In the genomic region with DNA sequence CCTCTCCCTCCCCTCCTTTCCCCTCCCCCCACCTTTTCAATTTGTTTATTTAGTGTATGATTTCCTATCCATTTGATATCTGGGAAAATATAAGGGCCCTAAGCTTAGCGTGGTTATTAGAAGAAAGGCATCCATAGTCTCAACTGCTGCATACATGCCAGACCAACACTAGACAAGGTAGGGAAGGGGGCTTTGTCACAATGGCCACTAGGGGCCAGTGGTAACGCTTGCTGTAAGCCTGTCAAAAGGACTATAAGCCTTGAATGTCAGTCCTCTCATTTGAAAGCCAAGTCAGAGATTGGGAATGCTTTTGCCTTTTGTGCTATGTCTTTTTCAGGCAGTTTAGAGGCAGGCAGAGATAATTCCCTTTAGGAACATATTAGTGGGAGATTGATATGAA, we compare ENCODE assay signal across 10 mouse cellular contexts. TPM values are rescaled to one million over a fixed set of nuclear protein-coding genes. Genes with fewer than 3 reads are reported as not detected.
DNase-seq lines count a peak whose midpoint lies in the region; ATAC-seq and TF ChIP-seq lines count a peak whose summit lies in the region.
"Had no signal": no experiment of that assay in that cellular context is flagged by ENCODE, and none has a peak within 500 bp of the region (broad histone marks: within the 10 kb centered on the region; RNA-seq: fewer than 3 reads in every experiment).

No protein-coding gene starts in this region.

- 33% methylated on average over 2 of the region's 2 CpGs for WGBS in kidney, embryonic 15.5 days
- 21% methylated on average over 2 of the region's 2 CpGs for WGBS in kidney, embryonic 16.5 days
- WGBS in embryonic facial prominence, embryonic 14.5 days, result 22% methylated on average over 2 of the region's 2 CpGs
- WGBS in midbrain, embryonic 12.5 days, result 17% methylated on average over 2 of the region's 2 CpGs
- 30% methylated on average over 2 of the region's 2 CpGs for WGBS in kidney, embryonic 14.5 days

- H3K9me3 ChIP-seq in kidney, embryonic 15.5 days (replicated peaks), result no peaks in the 10 kb centered on the region
- H3K9me3 ChIP-seq in kidney, embryonic 16.5 days (ENCODE audit: low read length), result no peaks in the 10 kb centered on the region
- no peaks in the 10 kb centered on the region for H3K9me3 ChIP-seq in ES-Bruce4 (replicated peaks; ENCODE audit: control insufficient read depth, insufficient read depth, low read length, poor library complexity, severe bottlenecking)
- no peaks in the 10 kb centered on the region for H3K9me3 ChIP-seq in embryonic facial prominence, embryonic 14.5 days (ENCODE audit: control insufficient read depth, low read length)
- H3K9me3 ChIP-seq in midbrain, embryonic 12.5 days, result no peaks in the 10 kb centered on the region
- no peaks in the 10 kb centered on the region for H3K9me3 ChIP-seq in kidney, embryonic 14.5 days (ENCODE audit: control insufficient read depth, low read length)

- no peak overlapping the region for H3K4me2 ChIP-seq in kidney, embryonic 15.5 days
- no peak overlapping the region for H3K4me2 ChIP-seq in kidney, embryonic 16.5 days (replicated peaks; ENCODE audit: low read depth, low read length)
- H3K4me2 ChIP-seq in embryonic facial prominence, embryonic 14.5 days (ENCODE audit: low read depth, low read length), result no peak overlapping the region
- no peak overlapping the region for H3K4me2 ChIP-seq in midbrain, embryonic 12.5 days (replicated peaks)
- H3K4me2 ChIP-seq in kidney, embryonic 14.5 days (replicated peaks; ENCODE audit: low read depth, low read length), result no peak overlapping the region

- no peaks in the 10 kb centered on the region for H3K36me3 ChIP-seq in kidney, embryonic 15.5 days
- no peaks in the 10 kb centered on the region for H3K36me3 ChIP-seq in kidney, embryonic 16.5 days (ENCODE audit: insufficient read depth, low read length)
- H3K36me3 ChIP-seq in ES-Bruce4 (ENCODE audit: control insufficient read depth, insufficient read depth, low read length, poor library complexity, severe bottlenecking), result no peaks in the 10 kb centered on the region
- H3K36me3 ChIP-seq in embryonic facial prominence, embryonic 14.5 days (ENCODE audit: control insufficient read depth, insufficient read depth, low read length), result no peaks in the 10 kb centered on the region
- no peaks in the 10 kb centered on the region for H3K36me3 ChIP-seq in midbrain, embryonic 12.5 days
- no peaks in the 10 kb centered on the region for H3K36me3 ChIP-seq in kidney, embryonic 14.5 days (ENCODE audit: control insufficient read depth, insufficient read depth, low read length)

- no peak overlapping the region for H3K4me3 ChIP-seq in kidney, embryonic 15.5 days (replicated peaks)
- no peak overlapping the region for H3K4me3 ChIP-seq in kidney, embryonic 16.5 days (ENCODE audit: low read length)
- H3K4me3 ChIP-seq in ES-Bruce4 (ENCODE audit: low read depth, low read length), result no peak overlapping the region
- H3K4me3 ChIP-seq in embryonic facial prominence, embryonic 14.5 days (ENCODE audit: low read depth, low read length), result no peak overlapping the region
- no peak overlapping the region for H3K4me3 ChIP-seq in midbrain, embryonic 12.5 days
- no peak overlapping the region for H3K4me3 ChIP-seq in kidney, embryonic 14.5 days (ENCODE audit: low read length)

- TF ChIP-seq EP300 in ES-Bruce4 (IDR thresholded peaks at IDR 0.05; ENCODE audit: insufficient read depth, low read depth, low read length), result no peak

- H3K27ac ChIP-seq in kidney, embryonic 15.5 days, result no peak overlapping the region
- no peak overlapping the region for H3K27ac ChIP-seq in kidney, embryonic 16.5 days (ENCODE audit: low read length)
- H3K27ac ChIP-seq in ES-Bruce4 (ENCODE audit: insufficient read depth, low read length), result no peak overlapping the region
- no peak overlapping the region for H3K27ac ChIP-seq in embryonic facial prominence, embryonic 14.5 days (replicated peaks; ENCODE audit: low read depth, low read length)
- no peak overlapping the region for H3K27ac ChIP-seq in midbrain, embryonic 12.5 days (replicated peaks)
- H3K27ac ChIP-seq in kidney, embryonic 14.5 days (ENCODE audit: low read depth, low read length), result no peak overlapping the region

- no peak overlapping the region for H3K9ac ChIP-seq in kidney, embryonic 15.5 days
- H3K9ac ChIP-seq in kidney, embryonic 16.5 days (replicated peaks; ENCODE audit: low read length), result no peak overlapping the region
- no peak overlapping the region for H3K9ac ChIP-seq in ES-Bruce4 (ENCODE audit: low read depth, poor library complexity, severe bottlenecking)
- H3K9ac ChIP-seq in embryonic facial prominence, embryonic 14.5 days (ENCODE audit: low read depth, low read length), result no peak overlapping the region
- H3K9ac ChIP-seq in midbrain, embryonic 12.5 days (replicated peaks), result no peak overlapping the region
- H3K9ac ChIP-seq in kidney, embryonic 14.5 days (ENCODE audit: low read depth, low read length), result no peak overlapping the region

- no peaks in the 10 kb centered on the region for H3K27me3 ChIP-seq in kidney, embryonic 15.5 days
- no peaks in the 10 kb centered on the region for H3K27me3 ChIP-seq in kidney, embryonic 16.5 days (ENCODE audit: insufficient read depth, low read length)
- no peaks in the 10 kb centered on the region for H3K27me3 ChIP-seq in ES-Bruce4 (ENCODE audit: control insufficient read depth, insufficient read depth, low read length, poor library complexity, severe bottlenecking)
- no peaks in the 10 kb centered on the region for H3K27me3 ChIP-seq in embryonic facial prominence, embryonic 14.5 days (replicated peaks; ENCODE audit: control insufficient read depth, insufficient read depth, low read length)
- no peaks in the 10 kb centered on the region for H3K27me3 ChIP-seq in midbrain, embryonic 12.5 days
- no peaks in the 10 kb centered on the region for H3K27me3 ChIP-seq in kidney, embryonic 14.5 days (ENCODE audit: control insufficient read depth, insufficient read depth, low read length)

- TF ChIP-seq POLR2A in ES-Bruce4 (IDR thresholded peaks at IDR 0.05; ENCODE audit: insufficient read depth, low read length), result no peak

- TF ChIP-seq CTCF in ES-Bruce4 (IDR thresholded peaks at IDR 0.05; ENCODE audit: low read depth, low read length), result peak; percentile 27

- 0 out of 2 replicates have a peak, but pooled peaks have one; percentile 46 for ATAC-seq in kidney, embryonic 15.5 days (replicated peaks; ENCODE audit: low FRiP score)
- no peak for ATAC-seq in kidney, embryonic 16.5 days (ENCODE audit: low FRiP score, low TSS enrichment)
- no peak for ATAC-seq in embryonic facial prominence, embryonic 14.5 days (ENCODE audit: low read depth)
- peak; percentile 85 for ATAC-seq in midbrain, embryonic 12.5 days (ENCODE audit: low FRiP score, low read depth)
- ATAC-seq in kidney, embryonic 14.5 days (ENCODE audit: low FRiP score, low TSS enrichment), result no peak

- DNase-seq in embryonic facial prominence, embryonic 14.5 days (ENCODE audit: low spot score), result peak; percentile 15
- no peak for DNase-seq in T-cell, adult 2 months (ENCODE audit: low spot score)
- DNase-seq in frontal cortex, postnatal 36 days (ENCODE audit: low spot score in 2 of 2), result no peak
- DNase-seq: gastrocnemius, postnatal 14 days; lung, postnatal 10 days had no signal

- H3K4me1 ChIP-seq in kidney, embryonic 15.5 days, result no peaks in the 10 kb centered on the region
- no peaks in the 10 kb centered on the region for H3K4me1 ChIP-seq in kidney, embryonic 16.5 days (ENCODE audit: insufficient read depth, low read length)
- H3K4me1 ChIP-seq in ES-Bruce4 (ENCODE audit: control insufficient read depth, insufficient read depth, low read length), result peaks cover 2% of the 10 kb centered on the region
- no peaks in the 10 kb centered on the region for H3K4me1 ChIP-seq in embryonic facial prominence, embryonic 14.5 days (ENCODE audit: control insufficient read depth, insufficient read depth, low read length)
- no peaks in the 10 kb centered on the region for H3K4me1 ChIP-seq in midbrain, embryonic 12.5 days
- H3K4me1 ChIP-seq in kidney, embryonic 14.5 days (ENCODE audit: control insufficient read depth, insufficient read depth, low read length), result no peaks in the 10 kb centered on the region

RNA-seq across cellular contexts. Expression of a gene that starts 59.7 kb away (rescaled TPM):
- polyA plus RNA-seq in kidney, embryonic 15.5 days (2015; fragmentation: Nextera tagmentation; extraction: Ambion mirVana), result 0.14 and 0.19 TPM in 2 replicates
- polyA plus RNA-seq in kidney, embryonic 16.5 days (2015; fragmentation: Nextera tagmentation; extraction: Ambion mirVana), result 0.14 and 0.49 TPM in 2 replicates
- polyA plus RNA-seq in ES-Bruce4 (2011; ENCODE audit: insufficient read depth, insufficient read length, low read depth, missing spikeins), result 1.0 and 1.9 TPM in 2 replicates
- 0.51 and 0.64 TPM in 2 replicates for polyA plus RNA-seq in embryonic facial prominence, embryonic 14.5 days (2014; fragmentation: Nextera tagmentation; extraction: Ambion mirVana)
- polyA plus RNA-seq in midbrain, embryonic 12.5 days (2016; fragmentation: Nextera tagmentation; extraction: Ambion mirVana), result 1.9 and 2.1 TPM in 2 replicates
- 0.10 and 0.31 TPM in 2 replicates for polyA plus RNA-seq in kidney, embryonic 14.5 days (2014; fragmentation: Nextera tagmentation; extraction: Ambion mirVana)

Comparison
In these comparisons a context has a peak if more than half of its experiments do, and no peak if none do; other contexts are left out.
1. ATAC-seq: peak in kidney, embryonic 15.5 days (single experiment) and midbrain, embryonic 12.5 days (single experiment); none in kidney, embryonic 16.5 days (single experiment), embryonic facial prominence, embryonic 14.5 days (single experiment) and kidney, embryonic 14.5 days (single experiment).